Mouse (Mus musculus) limb, embryonic 10.5 days (tissue): ENCODE results near the gene Il17rd. TPM values are rescaled to one million over a fixed set of nuclear protein-coding genes. Genes with fewer than 3 reads are reported as not detected.

Experiments
- DNase-seq: peaks from one replicate; pipeline ENCODE4 v3.0.0-alpha.2; 2017; ENCODE audit warnings: low spot score
- H3K27ac ChIP-seq: fragments of 300-500 bp; sonication (generic); 2 replicates; pipeline ENCODE4 v1.5.1; 2016; ENCODE audit warnings: mild to moderate bottlenecking
- H3K27me3 ChIP-seq: fragments of 300-500 bp; sonication (generic); 2 replicates; pipeline ENCODE4 v1.6.1; 2016; ENCODE audit warnings: low read depth, mild to moderate bottlenecking; ENCODE audit not compliant: poor library complexity, severe bottlenecking
- H3K36me3 ChIP-seq: fragments of 300-500 bp; sonication (generic); 2 replicates; pipeline ENCODE4 v1.6.1; 2016; ENCODE audit warnings: mild to moderate bottlenecking, moderate library complexity
- H3K4me1 ChIP-seq: fragments of 300-500 bp; sonication (generic); 2 replicates; pipeline ENCODE4 v1.6.1; 2016
- H3K4me3 ChIP-seq: fragments of 300-500 bp; sonication (generic); 2 replicates; pipeline ENCODE4 v1.5.1; 2016; ENCODE audit warnings: mild to moderate bottlenecking, moderate library complexity
- H3K9me3 ChIP-seq: fragments of 300-500 bp; sonication (generic); replicated peaks from 2 replicates; pipeline ENCODE4 v1.6.1; 2016; ENCODE audit warnings: mild to moderate bottlenecking
- WGBS: fragments of 180-500 bp; shearing (Covaris S2); methylation state at CpG from one replicate; pipeline ENCODE4 v1.1.7; 2016; 5-methylcytosine and 5-hydroxymethylcytosine counted together
- polyA plus RNA-seq: library from polyadenylated mRNA; unstranded; fragments of >200 nt; fragmentation: Nextera tagmentation; extraction: Ambion mirVana; gene quantifications from 2 replicates; pipeline ENCODE4 v1.2.1, GENCODE M21; 2016

Il17rd gene
- 17.4 and 18.2 TPM in 2 replicates for polyA plus RNA-seq

GRCm38 (mm10) chr14:27038783-27039182, at the start of gene Il17rd:
Gene Il17rd, plus strand, starts transcription at chr14:27038941.
- H3K36me3 ChIP-seq = no peaks in the 10 kb centered on the region
- H3K4me3 ChIP-seq = peak within 1 kb of the TSS; percentile 84
- peak; percentile 91 for DNase-seq
- under 1% methylated on average over 29 of the region's 29 CpGs for WGBS
- peak within 1 kb of the TSS; percentile 98 for H3K27ac ChIP-seq
- no peaks in the 10 kb centered on the region for H3K9me3 ChIP-seq
- H3K4me1 ChIP-seq = peaks cover 53% of the 10 kb centered on the region
- no peaks in the 10 kb centered on the region for H3K27me3 ChIP-seq

- no peaks in the 10 kb centered on the region for H3K9me3 ChIP-seq
- WGBS = 61% methylated on average over 18 of the region's 18 CpGs
- H3K27ac ChIP-seq = no peak overlapping the region
- no peaks in the 10 kb centered on the region for H3K36me3 ChIP-seq
- no peaks in the 10 kb centered on the region for H3K27me3 ChIP-seq
- peaks cover 31% of the 10 kb centered on the region for H3K4me1 ChIP-seq
- DNase-seq = peak; percentile 40
- H3K4me3 ChIP-seq = no peak overlapping the region
Measured at GRCm38 (mm10) chr14:26991622-26992021, 47.1 kb upstream of the Il17rd start.

GRCm38 (mm10) chr14:26993427-26993826, 45.3 kb upstream of the Il17rd start:
- H3K4me3 ChIP-seq = no peak overlapping the region
- no peaks in the 10 kb centered on the region for H3K36me3 ChIP-seq
- H3K27me3 ChIP-seq = no peaks in the 10 kb centered on the region
- H3K9me3 ChIP-seq = no peaks in the 10 kb centered on the region
- H3K4me1 ChIP-seq = peaks cover 31% of the 10 kb centered on the region
- 46% methylated on average over 3 of the region's 3 CpGs for WGBS
- DNase-seq = no peak
- H3K27ac ChIP-seq = peak overlapping the region; percentile 75; the same call in 1 of the 2 replicates

GRCm38 (mm10) chr14:26994211-26994741, 44.5 kb upstream of the Il17rd start, which contains the start of gene Hesx1:
Gene Hesx1, plus strand, starts transcription at chr14:26994416.
- DNase-seq = peak; percentile 69
- no peaks in the 10 kb centered on the region for H3K9me3 ChIP-seq
- peak within 1 kb of the TSS; percentile 75 for H3K27ac ChIP-seq
- H3K27me3 ChIP-seq = no peaks in the 10 kb centered on the region
- H3K4me3 ChIP-seq = peak within 1 kb of the TSS; percentile 37
- H3K36me3 ChIP-seq = no peaks in the 10 kb centered on the region
- H3K4me1 ChIP-seq = peaks cover 31% of the 10 kb centered on the region
- 8% methylated on average over 16 of the region's 16 CpGs for WGBS

- Histone ChIP-seq H3K36me3 (no peaks in the 10 kb centered on the region), H3K27ac (no peak overlapping the region), H3K27me3 (peaks cover 8% of the 10 kb centered on the region; the same call in 1 of the 2 replicates), H3K4me3 (no peak overlapping the region), H3K4me1 (peaks cover 41% of the 10 kb centered on the region), H3K9me3 (no peaks in the 10 kb centered on the region)
- DNase-seq = no peak
Measured at GRCm38 (mm10) chr14:26996257-26996656, 42.5 kb upstream of the Il17rd start.

- Histone ChIP-seq H3K4me1 (peaks cover 11% of the 10 kb centered on the region), H3K36me3 (no peaks in the 10 kb centered on the region), H3K27me3 (peaks cover 11% of the 10 kb centered on the region; the same call in 1 of the 2 replicates), H3K9me3 (no peaks in the 10 kb centered on the region), H3K27ac (no peak overlapping the region), H3K4me3 (peak overlapping the region; percentile 29)
- DNase-seq = peak; percentile 35
- 3% methylated on average over 11 of the region's 11 CpGs for WGBS
Measured at GRCm38 (mm10) chr14:27000386-27000785, 38.4 kb upstream of the Il17rd start.

- DNase-seq = no peak
- Histone ChIP-seq H3K27ac (no peak overlapping the region), H3K4me3 (no peak overlapping the region), H3K27me3 (peaks cover 11% of the 10 kb centered on the region; the same call in 1 of the 2 replicates), H3K9me3 (no peaks in the 10 kb centered on the region), H3K36me3 (no peaks in the 10 kb centered on the region), H3K4me1 (peaks cover 11% of the 10 kb centered on the region)
- WGBS = 86% methylated on average over 7 of the region's 7 CpGs
Measured at GRCm38 (mm10) chr14:27004906-27005305, 33.8 kb upstream of the Il17rd start.

GRCm38 (mm10) chr14:27005937-27006336, 32.8 kb upstream of the Il17rd start:
- DNase-seq = no peak
- H3K4me3 ChIP-seq = no peak overlapping the region
- 0 out of 2 replicates have a peak, but pooled peaks cover 2% of the 10 kb centered on the region for H3K4me1 ChIP-seq
- H3K27me3 ChIP-seq = peaks cover 5% of the 10 kb centered on the region; the same call in 1 of the 2 replicates
- 49% methylated on average over 6 of the region's 6 CpGs for WGBS
- no peaks in the 10 kb centered on the region for H3K36me3 ChIP-seq
- H3K27ac ChIP-seq = no peak overlapping the region
- H3K9me3 ChIP-seq = no peaks in the 10 kb centered on the region

GRCm38 (mm10) chr14:27011561-27011960, 27.2 kb upstream of the Il17rd start:
- DNase-seq = no peak
- Histone ChIP-seq H3K27me3 (no peaks in the 10 kb centered on the region), H3K4me3 (no peak overlapping the region), H3K36me3 (no peaks in the 10 kb centered on the region), H3K9me3 (no peaks in the 10 kb centered on the region), H3K4me1 (0 out of 2 replicates have a peak, but pooled peaks cover 5% of the 10 kb centered on the region), H3K27ac (no peak overlapping the region)
- WGBS = 82% methylated on average over 5 of the region's 5 CpGs

- WGBS = 64% methylated on average over 4 of the region's 4 CpGs
- Histone ChIP-seq H3K9me3 (no peaks in the 10 kb centered on the region), H3K4me3 (no peak overlapping the region), H3K4me1 (0 out of 2 replicates have a peak, but pooled peaks cover 5% of the 10 kb centered on the region), H3K27ac (no peak overlapping the region), H3K27me3 (no peaks in the 10 kb centered on the region), H3K36me3 (no peaks in the 10 kb centered on the region)
- DNase-seq = no peak
Measured at GRCm38 (mm10) chr14:27013658-27014057, 25.1 kb upstream of the Il17rd start.

- Histone ChIP-seq H3K4me1 (peaks cover 9% of the 10 kb centered on the region; the same call in 1 of the 2 replicates), H3K27me3 (no peaks in the 10 kb centered on the region), H3K36me3 (no peaks in the 10 kb centered on the region), H3K9me3 (no peaks in the 10 kb centered on the region), H3K27ac (no peak overlapping the region), H3K4me3 (no peak overlapping the region)
- DNase-seq = no peak
- 96% methylated on average over 2 of the region's 2 CpGs for WGBS
Measured at GRCm38 (mm10) chr14:27017936-27018335, 20.8 kb upstream of the Il17rd start.

GRCm38 (mm10) chr14:27019850-27020249, 18.9 kb upstream of the Il17rd start:
- no peaks in the 10 kb centered on the region for H3K27me3 ChIP-seq
- 93% methylated on average over 14 of the region's 14 CpGs for WGBS
- no peak for DNase-seq

GRCm38 (mm10) chr14:27022876-27023275, 15.9 kb upstream of the Il17rd start:
- DNase-seq = peak; percentile 83
- Histone ChIP-seq H3K9me3 (no peaks in the 10 kb centered on the region), H3K27ac (no peak overlapping the region), H3K27me3 (no peaks in the 10 kb centered on the region), H3K4me1 (peaks cover 4% of the 10 kb centered on the region; the same call in 1 of the 2 replicates), H3K36me3 (no peaks in the 10 kb centered on the region), H3K4me3 (no peak overlapping the region)
- 40% methylated on average over 11 of the region's 11 CpGs for WGBS

More at GRCm38 (mm10) chr14:27019850-27020249, 18.9 kb upstream of the Il17rd start:
- H3K27ac ChIP-seq = no peak overlapping the region
- H3K4me3 ChIP-seq = no peak overlapping the region
- H3K9me3 ChIP-seq = no peaks in the 10 kb centered on the region
- H3K4me1 ChIP-seq = peaks cover 4% of the 10 kb centered on the region; the same call in 1 of the 2 replicates
- H3K36me3 ChIP-seq = no peaks in the 10 kb centered on the region
